Mouse (Mus musculus) neural tube, embryonic 13.5 days (tissue): ENCODE data around the gene Olfr820. TPM values are rescaled to one million over a fixed set of nuclear protein-coding genes. Genes with fewer than 3 reads are reported as not detected.
"Not testable (repeated sequence)": the region's sequence is repeated elsewhere in the genome, so short reads cannot be mapped to it uniquely, and the experiment has no call there.

Source experiments
- ATAC-seq: fragments of 200-750 bp; cut with Nextera tagmentation; 2 replicates; pipeline ENCODE4 v1.8.0; 2017; ENCODE audit warnings: low read depth, mild to moderate bottlenecking, moderate TSS enrichment, moderate library complexity
- H3K27ac ChIP-seq: fragments of 300-500 bp; sonication (generic); replicated peaks from 2 replicates; pipeline ENCODE4 v1.5.1; 2015; ENCODE audit warnings: moderate library complexity, mild to moderate bottlenecking, inconsistent platforms
- H3K27me3 ChIP-seq: fragments of 300-500 bp; sonication (generic); 2 replicates; pipeline ENCODE4 v1.6.1; 2015; ENCODE audit warnings: mild to moderate bottlenecking, inconsistent platforms
- H3K36me3 ChIP-seq: fragments of 300-500 bp; sonication (generic); 2 replicates; pipeline ENCODE4 v1.6.1; 2015; ENCODE audit warnings: mild to moderate bottlenecking, inconsistent platforms
- H3K4me1 ChIP-seq: fragments of 300-500 bp; sonication (generic); replicated peaks from 2 replicates; pipeline ENCODE4 v1.6.1; 2015; ENCODE audit warnings: inconsistent platforms
- H3K4me2 ChIP-seq: fragments of 300-500 bp; sonication (generic); 2 replicates; pipeline ENCODE4 v1.6.1; 2015; ENCODE audit warnings: inconsistent platforms, mild to moderate bottlenecking, moderate library complexity
- H3K4me3 ChIP-seq: fragments of 300-500 bp; sonication (generic); 2 replicates; pipeline ENCODE4 v1.5.1; 2015; ENCODE audit warnings: mild to moderate bottlenecking, inconsistent platforms
- H3K9ac ChIP-seq: fragments of 300-500 bp; sonication (generic); 2 replicates; pipeline ENCODE4 v1.6.1; 2015; ENCODE audit warnings: moderate library complexity, mild to moderate bottlenecking, inconsistent platforms
- H3K9me3 ChIP-seq: fragments of 300-500 bp; sonication (generic); 2 replicates; pipeline ENCODE4 v1.6.1; 2016; ENCODE audit warnings: inconsistent platforms
- WGBS: fragments of 180-500 bp; shearing (Covaris S2); methylation state at CpG from one replicate; pipeline ENCODE4 v1.1.7; 2015; 5-methylcytosine and 5-hydroxymethylcytosine counted together
- polyA plus RNA-seq: library from polyadenylated mRNA; unstranded; fragments of >200 nt; fragmentation: Nextera tagmentation; extraction: Ambion mirVana; gene quantifications from 2 replicates; pipeline ENCODE4 v1.2.1, GENCODE M21; 2015

The Olfr820 gene
- polyA plus RNA-seq, result not detected in 2 replicates

GRCm38 (mm10) chr10:130012321-130012720 is at the start of gene Olfr820:
Olfr820 (plus strand) TSS chr10:130012621.
- no peak for ATAC-seq
- H3K4me3 ChIP-seq, result no peak within 1 kb of the TSS
- H3K9me3 ChIP-seq, result no peaks in the 10 kb centered on the region
- no peak within 1 kb of the TSS for H3K27ac ChIP-seq
- no peaks in the 10 kb centered on the region for H3K36me3 ChIP-seq
- H3K9ac ChIP-seq, result no peak within 1 kb of the TSS
- H3K27me3 ChIP-seq, result no peaks in the 10 kb centered on the region
- H3K4me2 ChIP-seq, result no peak within 1 kb of the TSS
- H3K4me1 ChIP-seq, result no peaks in the 10 kb centered on the region

GRCm38 (mm10) chr10:129966232-129966631 is 46.2 kb upstream of the Olfr820 start:
- not testable (repeated sequence) for H3K4me2 ChIP-seq, H3K27ac ChIP-seq, H3K4me1 ChIP-seq, H3K9me3 ChIP-seq, H3K4me3 ChIP-seq, H3K27me3 ChIP-seq, ATAC-seq, H3K36me3 ChIP-seq, H3K9ac ChIP-seq
- WGBS, result 97% methylated on average over 2 of the region's 3 CpGs

GRCm38 (mm10) chr10:129967166-129967565 is 45.3 kb upstream of the Olfr820 start, which contains the start of gene Olfr819:
Olfr819 (minus strand) TSS chr10:129967266.
- not testable (repeated sequence) for H3K4me1 ChIP-seq, ATAC-seq, H3K4me2 ChIP-seq, H3K4me3 ChIP-seq, H3K9me3 ChIP-seq, H3K27ac ChIP-seq, H3K9ac ChIP-seq, H3K36me3 ChIP-seq, H3K27me3 ChIP-seq
- 83% methylated on average over 2 of the region's 2 CpGs for WGBS

- not testable (repeated sequence) for H3K4me3 ChIP-seq, H3K4me2 ChIP-seq, H3K9me3 ChIP-seq, ATAC-seq, H3K27ac ChIP-seq, H3K36me3 ChIP-seq, H3K27me3 ChIP-seq, H3K4me1 ChIP-seq, H3K9ac ChIP-seq
- no CpG with 5 or more reads among the region's 3 CpGs for WGBS
Measured at GRCm38 (mm10) chr10:129972994-129973393, 39.4 kb upstream of the Olfr820 start.

- not testable (repeated sequence) for H3K4me1 ChIP-seq, H3K27ac ChIP-seq, H3K4me3 ChIP-seq, H3K9ac ChIP-seq, H3K4me2 ChIP-seq, H3K9me3 ChIP-seq, H3K27me3 ChIP-seq, H3K36me3 ChIP-seq, ATAC-seq
- WGBS, result no CpG with 5 or more reads among the region's 2 CpGs
Measured at GRCm38 (mm10) chr10:129976040-129976439, 36.4 kb upstream of the Olfr820 start, which contains the start of gene Olfr247. Olfr247 (minus strand) TSS chr10:129976140.

- not testable (repeated sequence) for H3K4me2 ChIP-seq, H3K9ac ChIP-seq, H3K4me1 ChIP-seq, H3K9me3 ChIP-seq, H3K4me3 ChIP-seq, H3K27ac ChIP-seq, H3K27me3 ChIP-seq, ATAC-seq, H3K36me3 ChIP-seq
- WGBS, result no CpG with 5 or more reads among the region's 3 CpGs
Measured at GRCm38 (mm10) chr10:129981867-129982266, 30.6 kb upstream of the Olfr820 start.

GRCm38 (mm10) chr10:129984962-129985361 is 27.5 kb upstream of the Olfr820 start, which contains the start of gene Gm10310:
Gm10310 (minus strand) TSS chr10:129985062.
- WGBS, result no CpG with 5 or more reads among the region's 1 CpGs
- ATAC-seq, H3K4me2 ChIP-seq, H3K9ac ChIP-seq, H3K36me3 ChIP-seq, H3K4me3 ChIP-seq, H3K27ac ChIP-seq, H3K27me3 ChIP-seq, H3K4me1 ChIP-seq, H3K9me3 ChIP-seq: not testable (repeated sequence)

GRCm38 (mm10) chr10:130004104-130004503 is 8.3 kb upstream of the Olfr820 start:
- WGBS, result 86% methylated on average over 4 of the region's 4 CpGs
- H3K27me3 ChIP-seq, H3K9me3 ChIP-seq, H3K4me3 ChIP-seq, H3K4me1 ChIP-seq, ATAC-seq, H3K9ac ChIP-seq, H3K27ac ChIP-seq, H3K4me2 ChIP-seq, H3K36me3 ChIP-seq: not testable (repeated sequence)

- WGBS, result 84% methylated on average over 4 of the region's 4 CpGs
- H3K4me2 ChIP-seq, H3K27ac ChIP-seq, H3K4me3 ChIP-seq, H3K9ac ChIP-seq, ATAC-seq, H3K27me3 ChIP-seq, H3K4me1 ChIP-seq, H3K9me3 ChIP-seq, H3K36me3 ChIP-seq: not testable (repeated sequence)
Measured at GRCm38 (mm10) chr10:130005366-130005765, 7.1 kb upstream of the Olfr820 start.

- Histone ChIP-seq H3K36me3 (no peaks in the 10 kb centered on the region), H3K9ac (no peak within 1 kb of the TSS), H3K9me3 (no peaks in the 10 kb centered on the region), H3K4me2 (no peak within 1 kb of the TSS), H3K4me1 (no peaks in the 10 kb centered on the region), H3K27me3 (no peaks in the 10 kb centered on the region), H3K4me3 (no peak within 1 kb of the TSS), H3K27ac (no peak within 1 kb of the TSS)
- no peak for ATAC-seq
Measured at GRCm38 (mm10) chr10:130030048-130030447, 17.6 kb downstream of the Olfr820 start, which contains the start of gene Olfr821. Olfr821 (plus strand) TSS chr10:130030348.

GRCm38 (mm10) chr10:130037096-130037495 is 24.7 kb downstream of the Olfr820 start:
- H3K27me3 ChIP-seq, result no peaks in the 10 kb centered on the region
- H3K9me3 ChIP-seq, result no peaks in the 10 kb centered on the region
- no peak overlapping the region for H3K4me3 ChIP-seq
- no peak for ATAC-seq
- 73% methylated on average over 6 of the region's 6 CpGs for WGBS
- H3K36me3 ChIP-seq, result no peaks in the 10 kb centered on the region
- no peak overlapping the region for H3K4me2 ChIP-seq
- no peaks in the 10 kb centered on the region for H3K4me1 ChIP-seq
- H3K9ac ChIP-seq, result no peak overlapping the region
- no peak overlapping the region for H3K27ac ChIP-seq
